Mouse (Mus musculus) embryonic facial prominence, embryonic 11.5 days (tissue): ENCODE measurements around the gene Atp8b5. TPM values are rescaled to one million over a fixed set of nuclear protein-coding genes. Genes with fewer than 3 reads are reported as not detected.

ENCODE experiments used
- ATAC-seq: fragments of 200-750 bp; cut with Nextera tagmentation; replicated peaks from 2 replicates; pipeline ENCODE4 v1.8.0; 2017; ENCODE audit warnings: low read depth; ENCODE audit not compliant: insufficient number of reproducible peaks, low FRiP score, low TSS enrichment
- DNase-seq: peaks from one replicate; pipeline ENCODE4 v3.0.0-alpha.2; 2015; ENCODE audit warnings: low spot score
- H3K27ac ChIP-seq: fragments of 300-500 bp; sonication (generic); replicated peaks from 2 replicates; pipeline ENCODE4 v1.5.1; 2014; ENCODE audit warnings: mild to moderate bottlenecking, low read depth, low read length, control low read depth
- H3K27me3 ChIP-seq: fragments of 300-500 bp; sonication (generic); 2 replicates; pipeline ENCODE4 v1.6.1; 2014; ENCODE audit warnings: mild to moderate bottlenecking, low read length, moderate library complexity, mixed read lengths; ENCODE audit not compliant: control insufficient read depth, insufficient read depth
- H3K36me3 ChIP-seq: fragments of 300-500 bp; sonication (generic); replicated peaks from 2 replicates; pipeline ENCODE4 v1.6.1; 2014; ENCODE audit warnings: low read depth, mild to moderate bottlenecking, low read length, moderate library complexity, mixed read lengths; ENCODE audit not compliant: control insufficient read depth, insufficient read depth
- H3K4me1 ChIP-seq: fragments of 300-500 bp; sonication (generic); 2 replicates; pipeline ENCODE4 v1.6.1; 2014; ENCODE audit warnings: low read length, mixed read lengths; ENCODE audit not compliant: control insufficient read depth, insufficient read depth
- H3K4me2 ChIP-seq: fragments of 300-500 bp; sonication (generic); 2 replicates; pipeline ENCODE4 v1.6.1; 2014; ENCODE audit warnings: low read depth, mild to moderate bottlenecking, control low read depth, low read length, moderate library complexity
- H3K4me3 ChIP-seq: fragments of 300-500 bp; sonication (generic); 2 replicates; pipeline ENCODE4 v1.5.1; 2014; ENCODE audit warnings: low read depth, low read length, control low read depth
- H3K9ac ChIP-seq: fragments of 300-500 bp; sonication (generic); replicated peaks from 2 replicates; pipeline ENCODE4 v1.6.1; 2014; ENCODE audit warnings: mild to moderate bottlenecking, control low read depth, low read length
- H3K9me3 ChIP-seq: fragments of 300-500 bp; sonication (generic); replicated peaks from 2 replicates; pipeline ENCODE4 v1.6.1; 2016; ENCODE audit warnings: mild to moderate bottlenecking, low read length, inconsistent platforms, mixed read lengths; ENCODE audit not compliant: control insufficient read depth
- WGBS: fragments of 180-500 bp; shearing (Covaris S2); extraction: QIAGEN DNeasy Blood & Tissue Kit; methylation state at CpG from one replicate; pipeline ENCODE4 v1.1.7; 2014; 5-methylcytosine and 5-hydroxymethylcytosine counted together
- polyA plus RNA-seq: library from polyadenylated mRNA; unstranded; fragments of >200 nt; fragmentation: Nextera tagmentation; extraction: Ambion mirVana; gene quantifications from 2 replicates; pipeline ENCODE4 v1.2.1, GENCODE M21; 2014

The Atp8b5 gene
- polyA plus RNA-seq, 1 experiment from 2014 or later = 0.58 TPM

GRCm38 (mm10) chr4:43384541-43384940 lies 117.6 kb downstream of the Atp8b5 start:
- no peak overlapping the region for H3K27ac ChIP-seq
- no peaks in the 10 kb centered on the region; the same call in 1 of the 2 replicates for H3K4me1 ChIP-seq
- no peak overlapping the region for H3K4me3 ChIP-seq
- H3K36me3 ChIP-seq = no peaks in the 10 kb centered on the region
- no peak overlapping the region for H3K9ac ChIP-seq
- ATAC-seq (no peak), DNase-seq (no peak)
- H3K4me2 ChIP-seq = no peak overlapping the region
- peaks cover 8% of the 10 kb centered on the region for H3K27me3 ChIP-seq
- no peaks in the 10 kb centered on the region for H3K9me3 ChIP-seq
- 93% methylated on average over 3 of the region's 3 CpGs for WGBS

- Histone ChIP-seq H3K4me3 (no peak overlapping the region), H3K27ac (no peak overlapping the region), H3K4me2 (no peak overlapping the region), H3K9me3 (no peaks in the 10 kb centered on the region), H3K27me3 (no peaks in the 10 kb centered on the region), H3K9ac (no peak overlapping the region), H3K36me3 (no peaks in the 10 kb centered on the region), H3K4me1 (no peaks in the 10 kb centered on the region)
- DNase-seq (no peak), ATAC-seq (no peak)
Measured at GRCm38 (mm10) chr4:43386932-43387331, 120.0 kb downstream of the Atp8b5 start.

GRCm38 (mm10) chr4:43389390-43389789 lies 122.4 kb downstream of the Atp8b5 start:
- WGBS = 79% methylated on average over 2 of the region's 2 CpGs
- DNase-seq = no peak
- no peak overlapping the region for H3K4me2 ChIP-seq
- H3K9ac ChIP-seq = no peak overlapping the region
- no peaks in the 10 kb centered on the region for H3K9me3 ChIP-seq
- no peak for ATAC-seq
- no peaks in the 10 kb centered on the region for H3K4me1 ChIP-seq
- no peak overlapping the region for H3K27ac ChIP-seq
- no peaks in the 10 kb centered on the region for H3K27me3 ChIP-seq
- H3K36me3 ChIP-seq = no peaks in the 10 kb centered on the region
- no peak overlapping the region for H3K4me3 ChIP-seq

GRCm38 (mm10) chr4:43389845-43390440 lies 123.0 kb downstream of the Atp8b5 start:
- no peaks in the 10 kb centered on the region for H3K4me1 ChIP-seq
- DNase-seq = no peak
- no peaks in the 10 kb centered on the region for H3K27me3 ChIP-seq
- 64% methylated on average over 9 of the region's 9 CpGs for WGBS
- no peak for ATAC-seq
- no peak overlapping the region for H3K9ac ChIP-seq
- no peaks in the 10 kb centered on the region for H3K36me3 ChIP-seq
- H3K4me2 ChIP-seq = no peak overlapping the region
- no peak overlapping the region for H3K4me3 ChIP-seq
- H3K27ac ChIP-seq = no peak overlapping the region
- H3K9me3 ChIP-seq = no peaks in the 10 kb centered on the region

- H3K27me3 ChIP-seq = no peaks in the 10 kb centered on the region
- 47% methylated on average over 3 of the region's 3 CpGs for WGBS
- no peak overlapping the region for H3K4me3 ChIP-seq
- no peak overlapping the region for H3K4me2 ChIP-seq
- H3K9me3 ChIP-seq = no peaks in the 10 kb centered on the region
- no peak overlapping the region for H3K27ac ChIP-seq
- no peaks in the 10 kb centered on the region for H3K4me1 ChIP-seq
- H3K9ac ChIP-seq = no peak overlapping the region
- no peak for ATAC-seq
- no peak for DNase-seq
- H3K36me3 ChIP-seq = no peaks in the 10 kb centered on the region
Measured at GRCm38 (mm10) chr4:43391521-43392050, 124.6 kb downstream of the Atp8b5 start.

- Histone ChIP-seq H3K4me1 (peaks cover 5% of the 10 kb centered on the region; the same call in 1 of the 2 replicates), H3K9ac (peak overlapping the region; percentile 10; the same call in 1 of the 2 replicates), H3K4me2 (no peak overlapping the region), H3K9me3 (no peaks in the 10 kb centered on the region), H3K4me3 (no peak overlapping the region), H3K27ac (no peak overlapping the region), H3K27me3 (no peaks in the 10 kb centered on the region), H3K36me3 (no peaks in the 10 kb centered on the region)
- 40% methylated on average over 15 of the region's 15 CpGs for WGBS
- DNase-seq (peak; percentile 38), ATAC-seq (no peak)
Measured at GRCm38 (mm10) chr4:43394345-43394891, 127.5 kb downstream of the Atp8b5 start.

- Histone ChIP-seq H3K27me3 (no peaks in the 10 kb centered on the region), H3K4me1 (peaks cover 5% of the 10 kb centered on the region; the same call in 1 of the 2 replicates), H3K9ac (no peak overlapping the region), H3K4me2 (no peak overlapping the region), H3K36me3 (no peaks in the 10 kb centered on the region), H3K27ac (no peak overlapping the region), H3K9me3 (no peaks in the 10 kb centered on the region), H3K4me3 (no peak overlapping the region)
- WGBS = 89% methylated on average over 5 of the region's 5 CpGs
- no peak for ATAC-seq
- no peak for DNase-seq
Measured at GRCm38 (mm10) chr4:43395147-43395546, 128.2 kb downstream of the Atp8b5 start.

GRCm38 (mm10) chr4:43395836-43396235 lies 128.9 kb downstream of the Atp8b5 start:
- WGBS = 75% methylated on average over 9 of the region's 9 CpGs
- Histone ChIP-seq H3K9me3 (no peaks in the 10 kb centered on the region), H3K4me3 (no peak overlapping the region), H3K4me2 (no peak overlapping the region), H3K36me3 (no peaks in the 10 kb centered on the region), H3K27ac (no peak overlapping the region), H3K4me1 (peaks cover 5% of the 10 kb centered on the region; the same call in 1 of the 2 replicates), H3K27me3 (no peaks in the 10 kb centered on the region), H3K9ac (no peak overlapping the region)
- DNase-seq (no peak), ATAC-seq (no peak)
